Mouse (Mus musculus) heart, postnatal 36 days (tissue): ENCODE results near the gene 9130409I23Rik. TPM values are rescaled to one million over a fixed set of nuclear protein-coding genes. Genes with fewer than 3 reads are reported as not detected.
A peak's percentile ranks its signal among the peaks of the same experiment; 100 is the strongest.

ENCODE experiments used
- DNase-seq, 2 experiments: peaks; one replicate each; pipeline ENCODE4 v3.0.0; 2021 to 2022
- intact Hi-C: fragments of 180-260 bp; cut with DNase I; formaldehyde crosslinking; loops from one replicate; pipeline ENCODE4 v1.15.1; 2025
- total RNA-seq, 2 experiments: library from RNA; stranded (reverse); gene quantifications; 2 replicates each; pipeline ENCODE4 v1.2.3; 2021

9130409I23Rik gene
- not detected for total RNA-seq

GRCm38 (mm10) chr1:181050937-181051336 is at the start of gene 9130409I23Rik:
Gene 9130409I23Rik (plus strand): TSS chr1:181051237.
- no peak for DNase-seq
- intact Hi-C loops: no loop called here

GRCm38 (mm10) chr1:181001621-181002020 is 49.4 kb upstream of the 9130409I23Rik start:
- DNase-seq: no peak

DNA sequence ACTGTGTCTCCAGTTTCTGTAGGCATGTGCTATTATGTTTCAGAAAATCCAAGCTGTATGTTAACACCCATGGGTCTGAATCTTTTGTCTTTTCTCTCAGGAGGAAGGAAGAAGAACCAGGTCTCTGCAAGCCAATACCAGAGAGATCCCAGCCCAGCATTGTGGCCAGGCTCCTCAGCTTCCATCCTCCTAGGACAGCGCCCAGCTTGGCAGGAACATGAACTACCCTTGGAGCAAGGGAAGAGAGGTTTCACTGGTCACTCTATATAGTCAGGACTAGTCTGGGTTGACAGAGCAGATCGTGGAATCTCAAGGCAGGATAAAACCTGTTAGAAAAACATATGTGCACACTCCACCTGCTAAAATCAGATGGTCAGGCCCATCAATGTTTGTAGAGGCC is 47.2 kb upstream of the 9130409I23Rik start:
- no peak for DNase-seq
- intact Hi-C loops: no loop called here

More at GRCm38 (mm10) chr1:181001621-181002020, 49.4 kb upstream of the 9130409I23Rik start:
- intact Hi-C loops: no loop called here

DNA sequence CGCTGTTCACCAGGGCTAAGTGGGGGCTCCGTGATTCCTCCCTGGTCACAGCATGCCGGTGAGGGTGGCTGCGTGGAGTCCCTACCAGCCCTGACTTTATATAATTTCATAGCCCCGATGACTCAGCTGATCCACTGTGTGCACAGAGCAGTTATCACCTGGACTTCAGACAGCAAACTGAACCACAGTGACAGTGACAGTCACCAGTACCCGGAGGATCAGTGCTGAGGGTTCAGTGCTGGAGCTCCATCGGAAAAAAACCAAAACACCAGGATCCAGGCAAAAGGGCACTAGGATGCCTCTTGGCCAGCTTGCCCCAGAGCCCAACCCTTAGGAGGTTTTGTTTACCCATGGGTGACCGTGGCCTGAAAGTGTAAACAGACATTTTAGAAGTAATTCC is 45.7 kb upstream of the 9130409I23Rik start:
- DNase-seq: no peak
- intact Hi-C loops: no loop called here

DNA sequence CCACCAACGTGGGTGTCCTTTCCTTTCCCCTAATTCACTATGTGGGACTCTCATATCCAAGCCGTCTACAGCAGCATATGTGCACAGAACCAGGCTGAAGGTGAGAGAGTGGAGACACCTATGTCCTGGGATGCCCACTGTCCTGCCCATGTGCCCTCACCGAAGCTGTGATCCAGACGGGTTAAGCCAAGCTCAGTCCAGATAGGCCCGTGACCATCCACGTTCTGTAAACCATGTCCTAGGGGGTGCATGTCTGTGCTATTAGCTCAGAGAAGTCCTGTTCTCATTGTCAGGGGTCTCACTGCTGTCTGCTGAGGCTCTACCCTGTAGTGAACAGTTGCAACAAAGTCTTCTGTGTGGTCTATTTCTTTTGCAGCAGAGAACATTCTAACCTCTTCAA is 43.2 kb upstream of the 9130409I23Rik start:
- DNase-seq: no peak
- intact Hi-C loops: no loop called here

- peak in 1 of 2 experiments; percentile 62 for DNase-seq
- intact Hi-C loops: no loop called here
Measured at GRCm38 (mm10) chr1:181008266-181008665, 42.8 kb upstream of the 9130409I23Rik start.

DNA sequence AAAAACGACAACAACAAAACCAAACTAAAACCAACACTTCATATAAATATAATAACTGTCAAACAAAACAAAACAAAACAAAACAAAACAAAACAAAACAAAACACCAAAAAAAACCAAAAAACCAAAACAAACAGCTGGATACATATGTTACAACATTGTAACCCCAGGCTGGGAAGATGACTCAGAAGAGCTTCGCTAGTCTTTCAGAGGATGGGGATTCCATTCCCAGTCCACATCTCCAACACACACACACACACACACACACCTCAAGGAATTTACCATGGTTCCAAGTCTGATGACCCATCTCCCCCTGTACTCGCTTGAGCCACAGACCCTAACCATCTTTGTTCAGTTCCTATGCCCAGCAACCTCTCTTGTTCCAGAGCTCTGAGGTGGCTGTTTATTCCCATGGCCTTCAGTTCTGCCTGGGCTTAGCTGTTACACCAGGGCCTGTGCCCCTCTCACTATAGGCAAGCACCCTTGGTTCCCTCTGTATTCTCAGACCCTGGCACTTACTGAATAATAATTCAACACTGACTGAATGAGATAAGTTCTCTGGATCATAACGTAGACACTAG is 41.9 kb upstream of the 9130409I23Rik start:
- DNase-seq: no peak
- intact Hi-C loops: no loop called here

GRCm38 (mm10) chr1:181009754-181010153 is 41.3 kb upstream of the 9130409I23Rik start:
- intact Hi-C loops: no loop called here
- DNase-seq: peak; percentile 72 to 73

DNA sequence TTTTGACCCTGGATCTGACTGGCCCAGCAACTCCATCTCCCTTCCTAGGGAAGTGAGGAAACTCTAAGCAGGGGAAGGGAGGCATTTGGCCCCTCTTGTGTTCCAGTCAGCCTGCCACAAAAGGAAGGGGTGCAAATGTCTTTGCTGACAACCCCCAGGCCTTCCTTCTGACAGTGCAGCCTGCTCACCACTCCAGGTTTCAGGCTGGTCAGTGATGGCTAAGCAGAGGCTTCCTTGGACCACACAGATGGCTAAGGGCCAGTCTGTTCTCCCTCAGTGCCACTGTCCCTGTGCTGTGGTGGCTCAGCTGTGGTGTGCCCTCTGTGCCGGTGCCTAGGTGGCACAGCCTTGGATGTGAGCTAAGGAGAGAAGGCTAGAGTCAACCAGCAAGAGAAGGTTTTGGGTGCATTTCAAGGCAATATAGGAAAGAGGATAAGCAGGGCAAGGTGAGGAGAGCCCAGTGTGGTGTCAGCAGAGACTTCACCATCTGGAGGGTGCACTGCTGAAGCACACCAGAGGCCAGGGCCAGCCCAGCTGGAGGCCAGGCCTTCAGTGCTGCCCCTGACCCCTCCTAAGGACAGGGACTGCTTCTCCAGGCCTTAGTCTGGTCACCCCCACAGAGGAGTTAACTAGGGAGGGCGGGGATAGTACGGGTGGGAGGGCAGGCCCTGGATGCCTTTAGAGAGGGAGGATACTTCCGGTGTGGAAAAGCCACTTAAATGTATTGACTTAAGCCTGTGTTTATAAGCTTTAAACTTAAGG is 40.7 kb upstream of the 9130409I23Rik start:
- DNase-seq: no peak

DNA sequence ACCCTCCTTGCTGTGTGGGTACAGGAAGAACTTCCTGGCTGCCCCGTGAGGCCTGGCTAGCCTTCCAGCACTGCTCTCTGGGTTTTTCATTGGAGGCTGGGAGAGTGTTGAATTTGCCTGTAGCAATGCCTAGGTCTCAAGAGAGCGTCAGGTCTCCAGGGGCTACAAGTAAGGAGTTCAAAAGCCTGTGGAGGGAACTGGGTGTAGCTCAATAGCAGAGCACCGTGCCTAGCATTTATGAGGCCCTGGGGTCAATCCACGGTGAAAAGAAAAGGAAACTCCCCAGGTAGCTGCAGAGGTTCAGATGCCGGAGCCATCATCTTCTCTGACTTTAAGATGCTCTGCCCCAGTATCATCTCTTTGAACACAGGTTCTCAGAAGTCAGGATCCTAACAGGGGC is 39.4 kb upstream of the 9130409I23Rik start:
- no peak for DNase-seq
- intact Hi-C loops: no loop called here

More for the DNA sequence above, 40.7 kb upstream of the 9130409I23Rik start:
- intact Hi-C loops: no loop called here

GRCm38 (mm10) chr1:181012416-181012815 is 38.6 kb upstream of the 9130409I23Rik start:
- intact Hi-C loops: no loop called here
- no peak for DNase-seq

- no peak for DNase-seq
- intact Hi-C loops: no loop called here
Measured at GRCm38 (mm10) chr1:181013446-181013845, 37.6 kb upstream of the 9130409I23Rik start.

GRCm38 (mm10) chr1:181014731-181015500 is 36.1 kb upstream of the 9130409I23Rik start:
- DNase-seq: peak; percentile 74 to 77
- intact Hi-C loops: loop anchor here (5.0 kb wide), 1 partner anchor 203 kb away; the partner anchor contains the start of gene H3f3a

- DNase-seq: peak; percentile 83 to 85
- intact Hi-C loops: loop anchor here (5.0 kb wide), 1 partner anchor 203 kb away; the partner anchor contains the start of gene H3f3a
Measured at GRCm38 (mm10) chr1:181015558-181015957, 35.5 kb upstream of the 9130409I23Rik start.

DNA sequence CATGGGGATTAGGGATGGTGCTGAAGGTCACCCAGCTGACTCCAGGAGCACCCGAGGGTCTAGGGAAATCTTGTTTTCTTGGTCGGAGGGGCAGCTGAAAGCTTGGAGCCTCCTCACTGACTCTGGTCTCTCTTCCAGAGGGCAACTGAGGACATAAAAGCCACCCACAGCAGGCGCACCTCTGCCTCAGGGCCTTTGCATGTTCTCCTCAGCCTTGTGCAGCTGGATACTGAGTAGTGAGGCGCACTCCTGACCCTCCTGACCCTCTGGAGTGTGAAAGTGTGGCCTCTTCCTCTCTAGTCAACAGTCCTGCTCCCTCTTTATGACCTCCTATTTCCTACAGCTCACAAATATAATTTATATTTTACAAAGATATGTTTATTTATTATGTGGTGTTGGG is 35.0 kb upstream of the 9130409I23Rik start:
- DNase-seq: peak in 1 of 2 experiments; percentile 22
- intact Hi-C loops: loop anchor here (5.0 kb wide), 1 partner anchor 204 kb away; the partner anchor contains the start of gene H3f3a

DNA sequence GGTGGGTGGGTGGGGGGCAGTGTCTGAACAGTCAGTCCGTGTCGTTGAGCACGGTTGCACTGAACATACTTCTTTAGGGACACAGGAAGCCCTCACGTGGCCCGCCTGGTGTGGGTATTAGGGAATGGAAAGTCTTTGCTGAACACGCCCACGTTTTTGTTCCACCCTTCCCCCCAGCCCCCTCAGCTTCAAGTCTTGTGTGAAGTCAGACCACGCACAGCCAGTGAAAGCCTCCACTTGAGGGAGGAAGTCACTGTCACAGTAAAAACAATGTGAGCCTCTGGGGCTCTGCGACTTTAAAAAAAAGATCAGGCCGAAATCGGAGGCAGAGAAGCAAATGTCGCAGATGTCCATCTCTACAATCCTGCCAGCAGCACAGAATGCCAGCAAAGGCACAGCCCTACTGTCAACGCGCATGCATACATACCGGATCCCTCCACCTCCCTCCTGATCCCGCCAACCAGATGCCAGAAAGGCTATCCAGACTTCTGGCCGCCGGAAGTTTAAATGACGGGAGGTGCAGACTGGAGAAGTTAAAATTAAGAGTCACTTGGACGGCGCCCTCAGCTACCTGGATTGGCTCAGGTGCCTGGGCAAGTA is 34.4 kb upstream of the 9130409I23Rik start:
- DNase-seq: peak; percentile 81 to 83
- intact Hi-C loops: loop anchor here (5.0 kb wide), 1 partner anchor 204 kb away; the partner anchor contains the start of gene H3f3a

DNA sequence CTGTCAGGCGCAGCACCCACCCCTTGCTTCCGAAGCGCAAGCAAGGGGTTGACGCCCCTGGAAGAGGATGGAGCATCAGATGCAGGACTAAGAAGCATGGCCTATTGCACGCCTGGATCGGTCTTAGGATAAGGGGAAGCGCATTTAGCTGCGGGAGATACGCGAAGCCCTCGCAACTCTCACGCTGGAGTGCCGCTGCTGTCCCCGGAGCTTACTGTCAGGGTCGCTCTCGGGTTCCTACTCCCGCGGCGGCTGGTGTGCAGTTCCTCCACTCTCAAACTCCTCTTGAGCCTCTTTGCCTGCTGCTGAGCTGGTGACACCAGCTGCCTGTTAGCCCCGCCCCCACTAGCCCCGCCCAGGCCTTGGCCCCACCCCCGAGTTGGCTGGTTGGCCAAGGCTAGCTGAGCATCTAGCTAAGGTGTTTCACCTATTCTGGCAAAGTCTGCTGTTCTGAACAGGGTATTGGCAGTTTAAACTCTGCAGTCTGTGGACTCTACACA is 33.8 kb upstream of the 9130409I23Rik start:
- intact Hi-C loops: loop anchor here (5.0 kb wide), 1 partner anchor 205 kb away; the partner anchor contains the start of gene H3f3a
- DNase-seq: peak; percentile 82 to 83

- no peak for DNase-seq
- intact Hi-C loops: loop anchor here (5.0 kb wide), 1 partner anchor 206 kb away; the partner anchor contains the start of gene H3f3a
Measured at GRCm38 (mm10) chr1:181017890-181018420, 33.1 kb upstream of the 9130409I23Rik start.

DNA sequence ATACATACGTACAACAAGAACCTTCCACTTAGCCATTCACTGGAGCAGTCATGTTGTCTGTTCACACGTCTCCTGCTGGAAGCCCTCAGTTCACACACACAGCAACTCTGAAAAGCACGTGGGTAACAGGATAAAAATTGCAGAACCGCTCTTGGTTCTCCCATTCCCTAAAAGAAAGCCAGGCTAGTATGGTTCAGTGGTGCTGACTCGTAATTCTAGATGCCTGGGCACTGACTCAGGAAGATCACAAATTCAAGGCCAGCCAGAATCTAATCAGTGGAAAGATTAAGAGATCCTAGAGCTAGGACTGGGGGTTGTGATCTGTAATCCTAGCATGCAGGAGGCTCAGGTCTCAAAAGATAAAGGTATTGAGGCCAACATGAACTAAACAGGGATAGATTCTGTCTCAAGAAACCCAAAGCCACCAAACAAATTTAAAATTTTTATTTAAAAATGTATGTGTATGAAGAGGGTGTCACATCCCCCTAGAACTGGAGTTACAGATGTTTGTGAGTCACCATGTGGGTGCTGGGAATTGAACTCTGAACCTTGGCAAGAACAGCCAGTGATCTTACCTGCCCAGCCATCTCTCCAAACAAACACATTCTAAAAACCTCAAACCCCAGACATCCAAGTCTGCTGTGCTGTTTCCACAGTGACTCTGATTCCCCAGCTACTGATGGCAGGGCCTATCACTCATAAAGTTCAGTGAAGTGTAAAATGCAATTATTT is 30.1 kb upstream of the 9130409I23Rik start, which contains the start of gene Ephx1:
Ephx1 (minus strand) TSS at position 149 of the 732 bp plus-strand sequence.
- no peak for DNase-seq
- intact Hi-C loops: no loop called here
